Mouse (Mus musculus) liver, adult 2 months (tissue): Measurements from ENCODE around the gene Fam149b. TPM values are rescaled to one million over a fixed set of nuclear protein-coding genes. Genes with fewer than 3 reads are reported as not detected.

Experiments
- DNase-seq: peaks from one replicate; pipeline ENCODE4 v3.0.0-alpha.2; 2011; ENCODE audit warnings: low read depth, low spot score; ENCODE audit errors: extremely low read depth
- H3K27ac ChIP-seq: fragments of 200-500 bp; replicated peaks from 2 replicates; pipeline ENCODE4 v1.5.1; 2012; ENCODE audit warnings: low read depth, mild to moderate bottlenecking, control low read depth, inconsistent platforms, low read length; ENCODE audit not compliant: insufficient read depth
- H3K27me3 ChIP-seq: fragments of 200-500 bp; 2 replicates; pipeline ENCODE4 v1.6.1; 2012; ENCODE audit warnings: mild to moderate bottlenecking, moderate library complexity, low read length, inconsistent platforms; ENCODE audit not compliant: control insufficient read depth, insufficient read depth
- H3K36me3 ChIP-seq: fragments of 200-500 bp; 2 replicates; pipeline ENCODE4 v1.6.1; 2012; ENCODE audit warnings: low read length, inconsistent platforms; ENCODE audit not compliant: control insufficient read depth, insufficient read depth
- H3K4me1 ChIP-seq: fragments of 200-500 bp; 2 replicates; pipeline ENCODE4 v1.6.1; 2011; ENCODE audit warnings: low read length; ENCODE audit not compliant: control insufficient read depth, insufficient read depth
- H3K4me3 ChIP-seq: fragments of 200-500 bp; 2 replicates; pipeline ENCODE4 v1.5.1; 2011; ENCODE audit warnings: low read depth, mild to moderate bottlenecking, control low read depth, low read length, moderate library complexity; ENCODE audit not compliant: insufficient read depth
- H3K79me2 ChIP-seq: fragments of 200-500 bp; 2 replicates; pipeline ENCODE4 v1.6.1; 2012; ENCODE audit warnings: inconsistent platforms, mild to moderate bottlenecking, low read length, moderate library complexity; ENCODE audit not compliant: control insufficient read depth, insufficient read depth
- H3K9ac ChIP-seq: fragments of 200-500 bp; 2 replicates; pipeline ENCODE4 v1.6.1; 2012; ENCODE audit warnings: low read depth, mild to moderate bottlenecking, control low read depth, inconsistent platforms, low read length
- CTCF ChIP-seq: fragments of 200-500 bp; IDR thresholded peaks from 2 replicates; pipeline ENCODE4 v1.5.1; 2011; ENCODE audit warnings: low read depth, low read length, control low read depth
- POLR2A ChIP-seq: fragments of 200-500 bp; IDR thresholded peaks from 2 replicates; pipeline ENCODE4 v1.6.1; 2011; ENCODE audit warnings: low read length, control low read depth; ENCODE audit not compliant: insufficient read depth; ENCODE audit errors: extremely low read depth
- WGBS: fragments of 180-500 bp; shearing (Covaris S2); methylation state at CpG from one replicate; pipeline ENCODE4 v1.1.7; 2018; 5-methylcytosine and 5-hydroxymethylcytosine counted together
- polyA plus RNA-seq: library from polyadenylated mRNA; depleted of rRNA; stranded (reverse); fragments of >200 nt; gene quantifications from 2 replicates; pipeline ENCODE4 v1.2.3, GENCODE M21; 2012; rRNA removed
- total RNA-seq: library from RNA; depleted of rRNA; stranded (reverse); fragments of >200 nt; gene quantifications from 2 replicates; pipeline ENCODE4 v1.2.3, GENCODE M21; 2014; rRNA removed

The Fam149b gene
- total and polyA plus RNA-seq, 2 experiments: 14.6 to 20.8 TPM

- Histone ChIP-seq H3K79me2 (no peaks in the 10 kb centered on the region), H3K4me3 (no peak overlapping the region), H3K27me3 (no peaks in the 10 kb centered on the region), H3K4me1 (no peaks in the 10 kb centered on the region), H3K36me3 (no peaks in the 10 kb centered on the region), H3K9ac (no peak overlapping the region), H3K27ac (no peak overlapping the region)
- no peak for DNase-seq
- TF ChIP-seq CTCF: no peak
- no peak for TF ChIP-seq POLR2A
- 32% methylated on average over 1 of the region's 1 CpGs for WGBS
Observed at GRCm38 (mm10) chr14:20428593-20428992, 80.6 kb downstream of the Fam149b start.

DNA sequence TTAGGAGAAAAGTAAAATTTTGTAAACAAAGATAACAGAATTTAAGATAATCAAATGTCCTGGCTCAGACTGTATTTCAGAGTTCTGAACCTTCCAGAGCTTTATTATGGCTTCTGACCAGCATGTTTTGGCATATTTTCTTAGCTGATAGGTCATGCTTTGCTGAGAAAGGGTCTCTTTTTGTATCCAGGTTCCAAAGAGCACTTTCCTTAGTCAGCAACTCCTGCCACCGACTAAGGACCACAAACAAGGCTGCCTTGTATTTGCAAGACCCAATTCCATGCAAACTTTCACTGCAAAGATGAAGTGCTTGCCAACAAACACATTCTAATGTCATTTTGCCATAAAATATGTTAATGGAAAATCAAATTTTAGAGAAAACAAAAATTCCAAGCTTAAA, 81.9 kb downstream of the Fam149b start:
- 22% methylated on average over 1 of the region's 1 CpGs for WGBS
- no peak overlapping the region for H3K27ac ChIP-seq
- H3K27me3 ChIP-seq: no peaks in the 10 kb centered on the region; the same call in 1 of the 2 replicates
- no peak overlapping the region for H3K9ac ChIP-seq
- no peak for DNase-seq
- no peaks in the 10 kb centered on the region for H3K36me3 ChIP-seq
- H3K79me2 ChIP-seq: no peaks in the 10 kb centered on the region
- no peaks in the 10 kb centered on the region for H3K4me1 ChIP-seq
- TF ChIP-seq POLR2A: no peak
- no peak for TF ChIP-seq CTCF
- no peak overlapping the region for H3K4me3 ChIP-seq

- no peak for TF ChIP-seq CTCF
- TF ChIP-seq POLR2A: no peak
- DNase-seq: no peak
- H3K4me1 ChIP-seq: no peaks in the 10 kb centered on the region
- WGBS: 70% methylated on average over 6 of the region's 6 CpGs
- H3K27ac ChIP-seq: no peak overlapping the region
- no peak overlapping the region for H3K9ac ChIP-seq
- H3K79me2 ChIP-seq: no peaks in the 10 kb centered on the region
- no peak overlapping the region for H3K4me3 ChIP-seq
- no peaks in the 10 kb centered on the region; the same call in 1 of the 2 replicates for H3K27me3 ChIP-seq
- H3K36me3 ChIP-seq: no peaks in the 10 kb centered on the region
Observed at GRCm38 (mm10) chr14:20431726-20432125, 83.8 kb downstream of the Fam149b start.

GRCm38 (mm10) chr14:20432420-20432819, 84.5 kb downstream of the Fam149b start:
- WGBS: 94% methylated on average over 4 of the region's 4 CpGs
- Histone ChIP-seq H3K27me3 (no peaks in the 10 kb centered on the region; the same call in 1 of the 2 replicates), H3K4me3 (no peak overlapping the region), H3K27ac (no peak overlapping the region), H3K36me3 (no peaks in the 10 kb centered on the region), H3K9ac (no peak overlapping the region), H3K79me2 (no peaks in the 10 kb centered on the region), H3K4me1 (no peaks in the 10 kb centered on the region)
- TF ChIP-seq CTCF (no peak), POLR2A (no peak)
- no peak for DNase-seq

Other genes starting within 250 kb of the Fam149b start
- gene Saysd1, start 209.6 kb upstream of the Fam149b start, total RNA-seq: 4.1 and 4.6 TPM in 2 replicates
- 10.0 and 10.9 TPM in 2 replicates for gene Saysd1, start 209.6 kb upstream of the Fam149b start, polyA plus RNA-seq
- gene Kcnk5, start 166.4 kb upstream of the Fam149b start, total RNA-seq: 17.5 and 25.6 TPM in 2 replicates
- 10.3 and 13.8 TPM in 2 replicates for gene Kcnk5, start 166.4 kb upstream of the Fam149b start, polyA plus RNA-seq
- gene Kcnk16, start 79.0 kb upstream of the Fam149b start, total RNA-seq: not detected in 2 replicates
- not detected in 2 replicates for gene Kcnk16, start 79.0 kb upstream of the Fam149b start, polyA plus RNA-seq
- gene Nudt13, start 53.5 kb upstream of the Fam149b start, total RNA-seq: 10.0 and 10.7 TPM in 2 replicates
- 10.0 and 13.7 TPM in 2 replicates for gene Nudt13, start 53.5 kb upstream of the Fam149b start, polyA plus RNA-seq
- 16.7 and 17.5 TPM in 2 replicates for gene Ecd, start within 50 bp of the Fam149b start, total RNA-seq
- 13.6 and 14.9 TPM in 2 replicates for gene Ecd, start within 50 bp of the Fam149b start, polyA plus RNA-seq
- gene Dnajc9, start 40.7 kb downstream of the Fam149b start, total RNA-seq: 6.6 and 7.9 TPM in 2 replicates
- 4.6 and 5.7 TPM in 2 replicates for gene Dnajc9, start 40.7 kb downstream of the Fam149b start, polyA plus RNA-seq
- 24.9 and 29.4 TPM in 2 replicates for gene Mrps16, start 45.5 kb downstream of the Fam149b start, total RNA-seq
- gene Mrps16, start 45.5 kb downstream of the Fam149b start, polyA plus RNA-seq: 26.7 and 29.2 TPM in 2 replicates
- gene Cfap70, start 104.1 kb downstream of the Fam149b start, total RNA-seq: under 0.01 TPM in 1 of 2 replicates, not detected in the other
- gene Cfap70, start 104.1 kb downstream of the Fam149b start, polyA plus RNA-seq: not detected in 2 replicates
- 92.6 and 103 TPM in 2 replicates for gene Anxa7, start 132.0 kb downstream of the Fam149b start, total RNA-seq
- gene Anxa7, start 132.0 kb downstream of the Fam149b start, polyA plus RNA-seq: 42.8 and 59.6 TPM in 2 replicates
- 0.18 and 0.20 TPM in 2 replicates for gene Mss51, start 148.7 kb downstream of the Fam149b start, total RNA-seq
- 0.10 and 0.16 TPM in 2 replicates for gene Mss51, start 148.7 kb downstream of the Fam149b start, polyA plus RNA-seq
- 23.0 and 24.8 TPM in 2 replicates for gene Ppp3cb, start 198.4 kb downstream of the Fam149b start, total RNA-seq
- 4.4 and 4.5 TPM in 2 replicates for gene Ppp3cb, start 198.4 kb downstream of the Fam149b start, polyA plus RNA-seq